Mouse (Mus musculus) heart, adult 8-10 months (tissue): ENCODE measurements at regions not wholly inside any gene's neighbourhood (a gene's known extent, or its start where the extent isn't known, plus 50 kb on each side); places are given as distances from the start of the nearest gene placed in this dataset.

ENCODE experiments used
- DNase-seq: peaks from one replicate; pipeline ENCODE4 v3.0.0; 2022; ENCODE audit warnings: low spot score

- peak; percentile 12 for DNase-seq
Observed at GRCm38 (mm10) chr3:145207071-145207470, 85.2 kb upstream of the Col24a1 start.

- DNase-seq, result no peak
Observed at GRCm38 (mm10) chr3:145210166-145210565, 82.1 kb upstream of the Col24a1 start.

GRCm38 (mm10) chr3:145216987-145217515 is 75.2 kb upstream of the Col24a1 start:
- DNase-seq, result no peak

GRCm38 (mm10) chr3:145222922-145223321 is 69.3 kb upstream of the Col24a1 start:
- no peak for DNase-seq

GRCm38 (mm10) chr3:145224040-145224439 is 68.2 kb upstream of the Col24a1 start:
- no peak for DNase-seq

- DNase-seq, result no peak
Observed at GRCm38 (mm10) chr3:145230721-145231120, 61.6 kb upstream of the Col24a1 start.

GRCm38 (mm10) chr3:145242138-145242537 is 50.1 kb upstream of the Col24a1 start:
- no peak for DNase-seq
